Mouse (Mus musculus) left cerebral cortex, adult 11 months (tissue): ENCODE measurements around the gene Ankrd37.

ENCODE experiments used
- DNase-seq: peaks from one replicate; pipeline ENCODE4 v3.0.0; 2022; ENCODE audit warnings: low spot score

Gene Ankrd37

GRCm38 (mm10) chr8:45973988-45974505 lies 31.5 kb downstream of the Ankrd37 start:
- DNase-seq, result no peak

GRCm38 (mm10) chr8:45970894-45971293 lies 34.6 kb downstream of the Ankrd37 start:
- no peak for DNase-seq

DNA sequence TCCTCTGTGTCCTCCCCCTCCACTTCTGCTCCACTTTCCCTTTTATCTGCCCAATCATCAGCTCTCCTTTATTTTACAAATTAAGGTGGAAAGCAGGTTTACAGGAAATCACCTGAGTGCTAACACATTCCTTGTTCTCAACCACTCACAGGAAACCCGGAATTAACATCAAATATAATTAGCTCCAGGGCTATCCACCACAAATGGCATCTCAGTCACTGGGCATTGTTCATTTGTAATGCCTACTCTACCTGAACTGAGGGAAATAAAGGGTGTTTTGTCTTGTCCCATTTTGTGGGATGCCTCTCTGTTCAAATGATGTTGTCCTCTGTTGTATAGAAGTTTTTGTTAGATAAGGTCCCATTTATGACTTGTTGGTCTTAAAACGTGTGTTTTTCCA lies 54.9 kb downstream of the Ankrd37 start:
- DNase-seq, result no peak
